Mouse (Mus musculus) megakaryocyte, embryonic 14.5 days (primary cell): ENCODE measurements around the gene Rfx7.

Experiments
- FLI1 ChIP-seq: IDR thresholded peaks from 2 replicates; pipeline ENCODE4 v1.6.1; 2012; ENCODE audit warnings: low read length, inconsistent platforms, mixed read lengths
- GATA1 ChIP-seq: IDR thresholded peaks from 3 replicates; pipeline ENCODE4 v1.6.1; 2012; ENCODE audit warnings: mixed read lengths, low read length, inconsistent platforms, borderline replicate concordance

GRCm38 (mm10) chr9:72534985-72535384 lies 2.9 kb downstream of the Rfx7 start:
- no peak for TF ChIP-seq GATA1
- no peak for TF ChIP-seq FLI1
